Mouse (Mus musculus): ENCODE data around the gene Cuedc1. TPM values are rescaled to one million over a fixed set of nuclear protein-coding genes. Genes with fewer than 3 reads are reported as not detected.
A peak's percentile ranks its signal among the peaks of the same experiment; 100 is the strongest.

Cuedc1 gene
- polyA plus RNA-seq, 1 experiment, result 10.7 TPM

GRCm38 (mm10) chr11:88131847-88132246 lies 34.0 kb downstream of the Cuedc1 start:
- TF ChIP-seq POLR2A (IDR thresholded peaks at IDR 0.05; ENCODE audit: low read depth, low read length) (no peak), CTCF (IDR thresholded peaks at IDR 0.05; ENCODE audit: extremely low read depth, insufficient read depth, insufficient read length, insufficient replicate concordance) (no peak)
- H3K27ac ChIP-seq (ENCODE audit: insufficient read depth, low read length), result peak overlapping the region; percentile 26; the same call in 1 of the 2 replicates
- H3K27me3 ChIP-seq (ENCODE audit: control insufficient read depth, insufficient read depth, low read length), result no peaks in the 10 kb centered on the region
- H3K4me1 ChIP-seq (ENCODE audit: control insufficient read depth, insufficient read depth, insufficient read length), result peaks cover 12% of the 10 kb centered on the region; the same call in 1 of the 2 replicates
- no peaks in the 10 kb centered on the region for H3K36me3 ChIP-seq (ENCODE audit: control insufficient read depth, insufficient read depth, low read length)
- DNase-seq (ENCODE audit: low read depth in 1 of 2, low spot score in 2 of 2), result no peak
- H3K4me3 ChIP-seq (ENCODE audit: extremely low read depth, insufficient read depth, insufficient read length), result no peak overlapping the region
- 3% methylated on average over 8 of the region's 8 CpGs for WGBS

DNA sequence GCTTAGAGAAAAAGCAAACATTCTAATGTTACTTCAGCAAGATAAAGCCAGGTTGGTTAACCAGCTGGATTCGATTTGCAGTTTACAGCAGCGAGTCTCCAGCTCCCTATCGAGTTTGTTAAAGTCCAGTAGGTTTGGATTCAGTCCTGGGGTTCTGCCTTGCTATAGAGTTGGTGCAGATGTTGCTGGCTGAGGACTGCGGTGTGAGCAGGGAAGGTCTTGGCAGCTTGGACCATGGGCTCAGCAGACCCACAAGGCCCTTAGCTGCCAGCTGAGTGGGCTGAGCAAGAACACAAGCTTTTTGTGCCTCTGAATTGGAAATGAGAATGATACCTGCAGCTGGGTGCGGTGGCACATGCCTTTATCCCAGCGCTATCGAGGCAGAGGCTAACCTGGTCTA lies 37.4 kb downstream of the Cuedc1 start:
- WGBS, result 87% methylated on average over 7 of the region's 7 CpGs
- no peak for DNase-seq (ENCODE audit: low read depth in 1 of 2, low spot score in 2 of 2)
- H3K27ac ChIP-seq (ENCODE audit: insufficient read depth, low read length), result no peak overlapping the region
- H3K27me3 ChIP-seq (ENCODE audit: control insufficient read depth, insufficient read depth, low read length), result no peaks in the 10 kb centered on the region
- no peaks in the 10 kb centered on the region for H3K36me3 ChIP-seq (ENCODE audit: control insufficient read depth, insufficient read depth, low read length)
- peaks cover 15% of the 10 kb centered on the region; the same call in 1 of the 2 replicates for H3K4me1 ChIP-seq (ENCODE audit: control insufficient read depth, insufficient read depth, insufficient read length)
- H3K4me3 ChIP-seq (ENCODE audit: extremely low read depth, insufficient read depth, insufficient read length), result no peak overlapping the region
- TF ChIP-seq CTCF (IDR thresholded peaks at IDR 0.05; ENCODE audit: extremely low read depth, insufficient read depth, insufficient read length, insufficient replicate concordance) (no peak), POLR2A (IDR thresholded peaks at IDR 0.05; ENCODE audit: low read depth, low read length) (no peak)

DNA sequence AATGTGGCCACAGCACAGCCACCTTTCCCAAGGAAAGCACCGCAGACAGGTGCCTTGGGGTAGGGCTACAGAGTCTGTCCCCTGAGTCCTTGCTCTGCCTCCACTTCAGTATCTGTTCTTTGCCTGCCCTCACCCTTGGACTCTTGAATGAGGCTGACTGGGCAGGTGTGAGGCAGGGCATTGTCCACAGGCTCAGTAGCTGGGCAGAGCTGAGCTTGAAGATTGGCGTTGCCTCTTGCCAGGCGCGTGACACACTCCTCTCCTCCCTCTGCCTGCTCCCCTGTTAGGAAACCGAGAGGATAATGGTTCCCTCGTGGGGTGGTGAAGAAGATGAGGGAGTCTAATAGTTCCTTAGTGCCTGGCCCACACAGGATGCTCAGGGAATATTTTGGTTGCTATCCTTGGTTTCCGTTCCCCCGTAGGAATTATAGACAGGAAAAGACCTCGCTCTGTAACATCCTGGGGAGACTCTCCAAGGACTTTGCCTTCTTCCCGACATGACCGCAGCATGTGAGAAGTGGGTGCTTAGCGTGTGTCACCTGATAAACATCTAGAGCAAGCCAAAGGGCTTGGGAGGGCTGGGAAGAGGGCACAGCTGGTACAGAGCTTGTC lies 40.1 kb downstream of the Cuedc1 start:
- 88% methylated on average over 12 of the region's 12 CpGs for WGBS
- no peaks in the 10 kb centered on the region for H3K27me3 ChIP-seq (ENCODE audit: control insufficient read depth, insufficient read depth, low read length)
- no peak for DNase-seq (ENCODE audit: low read depth in 1 of 2, low spot score in 2 of 2)

DNA sequence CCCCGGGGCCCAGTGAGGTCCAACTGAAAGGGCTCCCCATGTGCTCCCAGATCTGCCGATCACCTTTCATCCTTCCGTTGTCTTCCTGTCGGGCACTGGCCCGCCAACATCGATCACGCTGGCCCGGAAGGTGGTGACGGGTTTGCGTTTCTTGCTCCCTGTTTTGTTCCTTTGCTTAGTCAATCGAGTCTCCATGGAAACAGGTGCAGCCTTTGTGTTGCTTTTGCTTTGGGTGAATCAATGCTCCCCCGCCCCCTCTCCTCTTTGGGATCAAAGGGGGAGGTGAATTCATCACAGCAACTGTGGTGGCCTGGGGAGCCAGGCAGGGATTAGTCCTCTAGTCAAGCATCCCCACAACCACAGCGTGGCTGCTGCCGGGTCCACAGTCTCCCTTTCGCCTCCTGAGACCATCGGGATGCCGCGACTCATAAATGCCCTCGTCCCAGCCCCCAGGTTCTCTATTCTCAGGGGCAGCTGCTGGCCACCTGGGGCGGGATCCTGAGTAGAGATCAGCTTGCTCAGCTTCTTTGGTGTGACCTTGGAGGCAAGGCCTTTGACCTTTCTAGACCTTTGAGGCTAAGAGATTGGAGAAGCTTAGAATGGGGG lies 41.5 kb downstream of the Cuedc1 start:
- no peak overlapping the region for H3K27ac ChIP-seq (ENCODE audit: insufficient read depth, low read length)
- no peak for TF ChIP-seq CTCF (IDR thresholded peaks at IDR 0.05; ENCODE audit: extremely low read depth, insufficient read depth, insufficient read length, insufficient replicate concordance)
- TF ChIP-seq POLR2A (IDR thresholded peaks at IDR 0.05; ENCODE audit: low read depth, low read length), result no peak

More for the DNA sequence above, 40.1 kb downstream of the Cuedc1 start:
- no peaks in the 10 kb centered on the region for H3K36me3 ChIP-seq (ENCODE audit: control insufficient read depth, insufficient read depth, low read length)
- peaks cover 10% of the 10 kb centered on the region; the same call in 1 of the 2 replicates for H3K4me1 ChIP-seq (ENCODE audit: control insufficient read depth, insufficient read depth, insufficient read length)
- H3K27ac ChIP-seq (ENCODE audit: insufficient read depth, low read length), result no peak overlapping the region
- no peak overlapping the region for H3K4me3 ChIP-seq (ENCODE audit: extremely low read depth, insufficient read depth, insufficient read length)
- TF ChIP-seq CTCF (IDR thresholded peaks at IDR 0.05; ENCODE audit: extremely low read depth, insufficient read depth, insufficient read length, insufficient replicate concordance) (no peak), POLR2A (IDR thresholded peaks at IDR 0.05; ENCODE audit: low read depth, low read length) (no peak)

GRCm38 (mm10) chr11:88140066-88141060 lies 42.5 kb downstream of the Cuedc1 start:
- 36% methylated on average over 13 of the region's 13 CpGs for WGBS
- DNase-seq (ENCODE audit: low read depth in 1 of 2, low spot score in 2 of 2), result no peak
- Histone ChIP-seq H3K36me3 (ENCODE audit: control insufficient read depth, insufficient read depth, low read length) (no peaks in the 10 kb centered on the region), H3K4me1 (ENCODE audit: control insufficient read depth, insufficient read depth, insufficient read length) (peaks cover 23% of the 10 kb centered on the region; the same call in 1 of the 2 replicates), H3K27ac (ENCODE audit: insufficient read depth, low read length) (no peak overlapping the region), H3K4me3 (ENCODE audit: extremely low read depth, insufficient read depth, insufficient read length) (no peak overlapping the region), H3K27me3 (ENCODE audit: control insufficient read depth, insufficient read depth, low read length) (no peaks in the 10 kb centered on the region)
- TF ChIP-seq CTCF (IDR thresholded peaks at IDR 0.05; ENCODE audit: extremely low read depth, insufficient read depth, insufficient read length, insufficient replicate concordance), result no peak

More for the DNA sequence above, 41.5 kb downstream of the Cuedc1 start:
- Histone ChIP-seq H3K36me3 (ENCODE audit: control insufficient read depth, insufficient read depth, low read length) (no peaks in the 10 kb centered on the region), H3K4me1 (ENCODE audit: control insufficient read depth, insufficient read depth, insufficient read length) (peaks cover 15% of the 10 kb centered on the region; the same call in 1 of the 2 replicates), H3K4me3 (ENCODE audit: extremely low read depth, insufficient read depth, insufficient read length) (no peak overlapping the region), H3K27me3 (ENCODE audit: control insufficient read depth, insufficient read depth, low read length) (no peaks in the 10 kb centered on the region)
- WGBS, result 65% methylated on average over 20 of the region's 20 CpGs
- no peak for DNase-seq (ENCODE audit: low read depth in 1 of 2, low spot score in 2 of 2)

DNA sequence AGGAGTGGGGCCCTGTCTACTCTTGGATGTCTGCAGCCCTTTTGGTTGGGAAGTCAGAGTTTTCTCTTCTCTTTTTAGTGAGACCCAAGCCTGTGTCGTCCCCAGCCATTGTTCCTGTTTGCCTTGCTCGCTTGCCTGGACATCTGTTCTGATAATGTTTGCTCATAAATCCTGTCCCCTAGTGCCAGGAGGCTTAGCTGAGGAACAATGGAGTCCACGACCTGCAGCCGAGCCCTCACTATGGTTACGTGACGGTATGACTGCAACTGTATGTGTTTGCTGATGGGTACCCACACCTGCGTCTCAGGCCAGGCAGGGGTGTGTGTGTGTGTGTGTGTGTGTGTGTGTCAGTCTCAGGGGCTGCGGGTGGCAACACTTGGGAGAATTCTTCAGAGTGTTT lies 44.5 kb downstream of the Cuedc1 start:
- Histone ChIP-seq H3K36me3 (ENCODE audit: control insufficient read depth, insufficient read depth, low read length) (no peaks in the 10 kb centered on the region), H3K4me1 (ENCODE audit: control insufficient read depth, insufficient read depth, insufficient read length) (peaks cover 40% of the 10 kb centered on the region; the same call in 1 of the 2 replicates), H3K27me3 (ENCODE audit: control insufficient read depth, insufficient read depth, low read length) (no peaks in the 10 kb centered on the region), H3K27ac (ENCODE audit: insufficient read depth, low read length) (no peak overlapping the region), H3K4me3 (ENCODE audit: extremely low read depth, insufficient read depth, insufficient read length) (no peak overlapping the region)
- 68% methylated on average over 8 of the region's 8 CpGs for WGBS
- TF ChIP-seq CTCF (IDR thresholded peaks at IDR 0.05; ENCODE audit: extremely low read depth, insufficient read depth, insufficient read length, insufficient replicate concordance) (no peak), POLR2A (IDR thresholded peaks at IDR 0.05; ENCODE audit: low read depth, low read length) (no peak)
- no peak for DNase-seq (ENCODE audit: low read depth in 1 of 2, low spot score in 2 of 2)

All from spleen, adult 2 months (tissue).